Mouse (Mus musculus) thymus, adult 2 months (tissue): ENCODE measurements around the gene Pls3.

Experiments
- CTCF ChIP-seq: fragments of 200-500 bp; IDR thresholded peaks from 2 replicates; pipeline ENCODE4 v1.5.1; 2012; ENCODE audit warnings: mild to moderate bottlenecking, control low read depth, low read length, moderate library complexity, borderline replicate concordance; ENCODE audit not compliant: control insufficient read depth, poor library complexity, insufficient read depth; ENCODE audit errors: extremely low read depth
- POLR2A ChIP-seq: fragments of 200-500 bp; IDR thresholded peaks from 2 replicates; pipeline ENCODE4 v1.6.1; 2012; ENCODE audit warnings: mild to moderate bottlenecking, low read length, control low read depth, moderate library complexity; ENCODE audit not compliant: control insufficient read depth, poor library complexity, insufficient read depth; ENCODE audit errors: extremely low read depth

DNA sequence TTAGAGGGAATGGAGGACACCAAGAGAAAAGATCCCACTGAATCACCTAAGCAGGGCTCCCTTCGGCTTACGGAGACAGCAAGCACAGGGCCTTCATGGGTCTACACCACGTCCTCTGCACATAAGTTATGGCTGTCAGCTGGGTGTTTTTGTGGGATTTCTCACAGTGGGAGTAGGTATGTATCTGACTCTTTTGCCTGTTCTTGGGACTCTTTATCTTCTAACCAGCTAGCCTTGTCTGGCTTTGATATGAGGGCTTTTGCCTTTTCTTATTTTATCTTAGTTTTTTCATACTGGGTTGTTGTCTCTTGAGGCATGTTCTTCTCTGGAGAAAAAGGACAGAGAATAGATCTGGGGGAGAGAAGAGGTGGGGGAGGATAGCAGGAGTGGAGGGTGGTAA, 20.7 kb downstream of the Pls3 start:
- no peak for TF ChIP-seq POLR2A
- no peak for TF ChIP-seq CTCF
